Mouse (Mus musculus): Measurements from ENCODE around the gene Htr3b.

The Htr3b gene

GRCm38 (mm10) chr9:48916011-48916788 is 48.6 kb downstream of the Htr3b start:
- in situ Hi-C loops (cut with MboI, MseI), result loop anchor here (10.0 kb wide), 1 partner anchor 1729 kb away; no protein-coding TSS in a partner anchor

DNA sequence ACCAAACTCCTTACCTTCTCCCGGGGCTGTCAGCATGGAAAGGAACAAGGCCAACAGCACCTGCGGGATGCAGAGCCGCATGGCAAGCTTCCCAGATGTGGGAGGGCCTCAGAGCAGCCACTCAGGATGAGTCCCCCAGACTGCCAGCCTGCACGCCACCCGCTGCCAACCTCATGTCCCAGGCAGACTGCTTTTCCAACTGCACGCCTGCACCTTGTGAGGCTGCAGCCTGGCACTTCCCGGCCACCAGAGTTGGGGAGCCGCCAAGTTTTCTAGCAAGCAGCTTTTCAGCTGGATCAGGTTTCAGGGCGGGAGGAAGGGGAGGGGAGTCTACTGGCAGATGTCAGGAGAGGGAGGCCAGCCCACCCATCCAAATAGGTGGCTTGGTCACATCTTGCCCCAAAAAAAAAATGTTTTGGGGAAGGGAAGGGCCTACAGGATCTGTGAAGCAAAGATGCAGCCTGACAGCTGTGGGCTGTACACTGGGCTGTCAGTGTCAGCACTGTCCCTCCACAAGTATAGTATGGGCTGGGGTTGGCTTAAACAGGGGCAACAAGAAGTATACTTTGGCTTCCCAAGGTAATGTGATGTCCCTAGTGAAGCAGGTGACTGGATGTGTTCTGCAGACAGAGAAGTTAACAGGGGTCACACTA is 53.8 kb downstream of the Htr3b start, which contains the start of gene Htr3a:
Htr3a (minus strand) TSS at position 215 of the 653 bp plus-strand sequence.
- in situ Hi-C loops (cut with MboI, MseI), result loop anchor here (10.0 kb wide), 1 partner anchor 1734 kb away; no protein-coding TSS in a partner anchor

DNA sequence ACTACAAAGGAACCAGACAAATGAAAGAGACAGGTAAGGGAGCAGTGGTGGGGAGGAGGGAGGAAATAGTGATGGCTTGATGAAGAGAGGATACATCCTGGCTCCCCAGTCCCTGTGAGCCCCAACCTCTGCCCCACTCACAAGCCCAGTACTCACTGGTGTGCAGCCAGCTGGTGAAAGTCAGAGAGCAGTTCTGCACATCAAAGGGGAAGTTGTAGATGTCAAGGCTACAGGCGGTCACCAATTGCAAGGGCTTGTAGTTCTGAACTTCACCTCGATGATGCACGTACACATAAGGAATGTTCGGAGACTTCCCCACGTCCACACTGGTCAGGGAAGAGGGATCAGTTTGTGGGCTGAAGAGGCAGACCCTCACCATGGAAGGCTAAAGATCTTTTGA is 60.4 kb downstream of the Htr3b start:
- in situ Hi-C loops (cut with MboI, MseI), result no loop called here

- in situ Hi-C loops (cut with MboI, MseI), result no loop called here
These were observed 61.0 kb downstream of the Htr3b start for GRCm38 (mm10) chr9:48903766-48904165.

DNA sequence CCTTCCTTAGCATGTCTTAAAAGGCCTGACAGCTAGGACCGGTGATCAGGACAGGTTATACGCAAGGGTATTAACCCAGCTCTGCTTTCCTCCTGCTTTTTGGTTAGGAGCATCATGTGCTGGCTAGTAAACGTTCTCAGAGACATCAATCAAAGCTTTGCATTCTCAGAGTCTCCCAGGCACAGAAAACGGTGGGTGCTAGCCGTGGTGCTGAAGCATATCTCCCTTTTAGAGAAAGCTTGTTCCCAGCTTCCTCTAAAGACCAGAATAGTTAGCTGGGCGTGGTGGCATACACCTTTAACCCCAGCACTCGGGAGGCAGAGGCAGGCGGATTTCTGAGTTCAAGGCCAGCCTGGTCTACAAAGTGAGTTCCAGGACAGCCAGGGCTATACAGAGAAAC is 66.2 kb downstream of the Htr3b start:
- in situ Hi-C loops (cut with MboI, MseI), result loop anchor here (10.0 kb wide), 1 partner anchor 444 kb away; no protein-coding TSS in a partner anchor

DNA sequence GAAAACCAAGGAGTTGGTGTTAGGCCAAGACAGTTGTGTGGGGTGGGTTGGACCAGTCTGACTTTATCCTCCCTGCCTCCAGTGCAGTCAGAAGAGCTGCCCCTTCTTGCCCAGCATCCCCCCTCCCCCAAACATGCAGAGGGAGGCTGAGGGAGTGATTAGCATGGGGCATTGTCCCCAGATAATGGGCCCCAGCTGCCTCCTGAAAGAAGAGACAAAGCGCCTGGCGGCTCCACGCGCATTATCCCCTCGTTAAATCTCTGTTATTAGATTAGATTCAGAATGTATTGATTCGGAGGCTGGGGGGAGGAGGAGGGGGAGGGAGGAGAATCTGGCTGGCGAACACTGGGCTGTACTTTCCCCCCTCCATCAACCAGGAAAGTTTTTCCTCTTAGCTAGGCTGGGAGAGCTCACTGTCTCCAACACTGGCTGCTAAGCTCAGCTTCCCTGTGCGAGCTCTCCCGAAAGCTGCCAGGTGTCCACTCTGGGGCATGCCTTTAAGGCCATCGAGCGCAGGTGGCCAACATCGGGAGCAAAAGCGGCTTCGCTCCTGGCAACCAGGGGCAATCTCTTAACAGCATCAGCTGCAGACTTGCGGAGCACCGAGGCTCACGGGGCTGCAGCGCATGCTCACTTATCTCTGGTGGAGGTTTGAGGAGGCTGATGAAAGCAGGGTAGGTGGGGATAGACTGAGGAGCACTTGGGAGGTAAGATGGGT is 68.8 kb downstream of the Htr3b start:
- in situ Hi-C loops (cut with MboI, MseI), result loop anchor here (10.0 kb wide), 1 partner anchor 441 kb away; no protein-coding TSS in a partner anchor

DNA sequence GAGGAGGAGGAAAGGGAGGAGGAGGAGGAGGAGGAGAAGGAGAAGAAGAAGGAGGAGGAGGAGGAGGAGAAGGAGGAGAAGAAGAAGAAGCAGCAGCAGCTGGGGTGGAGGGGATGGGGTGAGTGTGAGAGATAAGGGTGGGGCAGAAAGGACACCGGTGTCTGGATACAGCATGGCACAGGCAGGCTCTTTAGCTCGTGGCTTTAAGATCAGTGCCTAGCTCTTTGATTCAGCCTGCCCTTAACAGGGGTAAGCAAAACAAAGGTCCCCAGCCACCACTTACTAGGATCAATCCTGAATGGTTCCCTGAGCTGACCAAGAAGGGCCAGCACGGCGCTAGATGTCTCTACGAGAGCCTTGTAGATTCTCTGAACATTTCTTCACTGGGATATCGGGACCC is 70.0 kb downstream of the Htr3b start:
- in situ Hi-C loops (cut with MboI, MseI), result loop anchor here (5.0 to 10.0 kb wide), 2 partner anchors 247 to 440 kb away; no protein-coding TSS in a partner anchor

DNA sequence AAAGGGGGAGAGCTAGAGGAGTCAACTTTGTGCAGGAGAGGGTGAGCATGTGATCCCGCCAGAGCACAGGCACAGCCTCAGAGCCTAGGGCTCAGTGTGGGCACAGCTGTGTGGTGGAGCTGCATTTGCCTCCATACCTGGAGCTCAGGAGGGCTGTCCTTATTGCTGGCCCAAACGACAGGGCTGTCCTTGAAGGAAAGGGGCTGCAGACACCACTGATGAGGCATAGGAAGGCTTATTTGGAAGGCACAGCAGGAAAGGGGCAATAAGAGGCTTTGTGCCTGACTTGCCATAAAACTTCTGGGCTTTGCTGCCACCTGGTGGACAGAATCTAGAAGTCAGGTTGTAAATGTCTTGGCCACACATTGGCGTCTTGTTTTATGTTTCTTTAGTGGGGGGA is 70.8 kb downstream of the Htr3b start:
- in situ Hi-C loops (cut with MboI, MseI), result loop anchor here (5.0 to 10.0 kb wide), 2 partner anchors 247 to 439 kb away; no protein-coding TSS in a partner anchor

- in situ Hi-C loops (cut with MboI, MseI), result loop anchor here (10.0 kb wide), 1 partner anchor 346 kb away; no protein-coding TSS in a partner anchor
These were observed 75.7 kb downstream of the Htr3b start for GRCm38 (mm10) chr9:48889093-48889492.

All from T-helper 1 cell (primary cell).